Mouse (Mus musculus) T-helper 2 cell (primary cell): Measurements from ENCODE around the gene Sp9.

Experiments
- in situ Hi-C: fragments of 300-600 bp; cut with MboI, MseI; formaldehyde crosslinking; loops from one replicate; pipeline ENCODE4 v1.15.1; 2025; ENCODE audit warnings: high pct_unique_total_duplicates

The Sp9 gene

DNA sequence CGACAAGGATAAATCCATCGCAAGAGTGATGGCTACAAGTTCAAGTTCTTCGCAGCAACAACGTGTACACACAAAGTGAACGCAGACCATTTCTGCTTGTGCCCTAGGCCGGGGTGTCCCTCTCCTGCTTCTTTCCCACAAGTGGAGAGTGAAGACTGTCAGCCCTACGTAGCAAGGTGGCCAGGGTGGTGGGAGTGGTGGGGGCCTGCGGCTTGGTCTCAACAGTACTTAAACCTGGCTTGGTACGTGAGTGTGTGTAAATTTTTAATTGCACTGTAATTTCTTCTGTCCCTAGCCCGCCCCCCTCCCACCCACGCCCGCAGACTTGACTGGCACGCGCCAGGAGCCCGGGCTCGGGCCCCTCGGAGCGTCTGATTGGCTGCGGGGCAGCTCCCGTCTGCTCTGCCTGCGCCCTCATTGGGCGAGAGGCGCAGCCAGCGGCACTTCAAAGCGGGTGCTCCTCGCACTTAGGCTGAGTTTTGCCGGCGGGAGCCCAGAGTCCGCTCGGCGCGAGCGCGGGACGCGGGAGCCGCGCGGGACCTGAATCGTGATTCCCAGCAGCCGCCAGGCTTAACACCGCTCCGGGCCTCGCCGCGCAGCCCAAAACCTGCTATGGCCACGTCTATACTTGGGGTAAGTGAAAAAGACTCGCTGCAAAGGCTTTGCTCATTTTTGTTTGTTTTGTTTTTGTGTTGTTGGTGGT is at the start of gene Sp9:
Gene Sp9 (plus strand): TSS at position 467 of the 703 bp plus-strand sequence.
- in situ Hi-C loops = loop anchor here (10.0 kb wide), 1 partner anchor 1737 kb away; no protein-coding TSS in a partner anchor

DNA sequence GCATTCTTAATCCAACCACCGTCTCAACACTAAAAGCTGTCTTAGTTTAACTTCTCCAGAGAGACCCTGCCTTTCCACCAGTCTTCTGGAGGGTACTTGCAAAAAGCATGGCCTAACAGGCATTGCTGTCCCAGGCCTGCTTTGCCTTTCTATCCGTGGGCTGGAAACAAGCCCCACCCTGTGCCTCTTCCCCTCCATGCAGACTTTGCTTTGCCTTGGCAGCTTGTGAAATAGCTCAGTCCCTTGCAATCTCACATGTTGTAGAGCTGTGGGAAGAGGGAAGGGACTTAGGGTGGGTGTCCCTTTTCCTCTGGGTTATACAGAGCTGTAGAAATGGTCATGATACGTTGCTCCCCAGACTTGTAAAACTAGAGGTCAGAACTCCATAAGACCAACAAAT is 40.6 kb upstream of the Sp9 start:
- in situ Hi-C loops = no loop called here

DNA sequence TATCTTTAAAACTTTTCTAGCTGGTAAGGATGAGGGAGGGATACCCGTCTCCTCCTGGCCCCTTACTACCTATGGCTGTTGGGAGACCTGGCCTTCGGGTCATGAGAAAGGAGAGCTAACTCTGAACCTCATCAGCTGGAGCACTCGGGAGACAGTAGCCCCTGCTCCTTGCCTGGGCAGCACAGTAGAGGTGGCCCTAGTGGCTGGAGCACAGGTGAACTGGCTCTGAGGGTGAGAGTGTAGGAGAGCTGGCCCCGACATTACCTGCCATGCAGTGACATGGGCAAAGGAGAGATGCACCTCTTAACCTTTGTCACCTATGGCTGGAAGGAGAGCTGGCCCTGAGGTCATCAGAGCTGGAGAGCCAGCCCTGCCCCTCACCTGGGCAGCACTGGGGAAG is 30.4 kb upstream of the Sp9 start:
- in situ Hi-C loops = no loop called here

DNA sequence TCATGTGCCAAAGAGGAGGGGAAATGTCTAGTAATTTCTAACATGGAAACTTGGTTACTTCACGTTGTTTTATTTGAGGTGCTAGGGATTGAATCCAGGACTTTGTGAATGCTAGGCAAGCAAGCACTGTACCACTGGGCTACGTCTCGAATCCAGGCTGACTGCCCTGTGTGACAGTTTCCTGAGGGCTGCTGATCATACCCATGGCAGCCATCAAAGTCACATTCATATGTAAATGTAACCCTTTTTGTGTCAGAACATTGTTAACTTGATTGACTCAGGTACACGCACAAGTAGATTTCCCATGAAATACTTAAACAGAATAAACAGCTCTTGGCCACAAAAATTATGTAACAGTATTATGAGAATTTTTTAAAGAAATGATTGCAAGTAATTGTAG is 23.0 kb upstream of the Sp9 start:
- in situ Hi-C loops = no loop called here

DNA sequence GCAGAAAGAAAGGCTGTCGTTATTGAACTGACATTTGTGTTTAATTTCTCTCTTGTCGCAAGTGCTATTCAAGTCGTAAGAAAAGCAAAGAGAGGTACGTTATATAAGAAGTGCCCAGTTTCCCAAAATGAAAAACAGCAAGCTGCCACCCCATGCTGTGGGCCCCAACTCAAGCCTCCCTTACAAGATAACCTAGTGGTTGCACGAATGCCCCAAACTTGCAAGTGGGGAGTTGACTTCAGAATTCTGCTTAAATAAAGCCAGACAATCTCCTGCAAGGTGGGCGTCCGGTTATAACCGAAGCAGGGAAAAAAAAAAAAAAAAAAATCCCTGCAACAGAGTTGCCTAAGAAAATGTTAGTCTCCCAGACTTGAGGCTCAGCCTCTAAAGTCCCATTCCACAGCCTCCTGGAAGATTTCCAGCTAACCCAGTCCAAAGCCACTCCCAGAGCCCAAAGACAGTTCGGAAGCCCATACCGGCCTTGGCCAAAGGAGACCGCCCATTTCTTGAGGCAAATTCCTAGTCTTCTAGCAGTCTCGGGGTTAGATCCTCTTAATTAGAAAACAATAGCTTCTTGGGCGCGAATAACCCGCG is 8.5 kb upstream of the Sp9 start:
- in situ Hi-C loops = no loop called here

DNA sequence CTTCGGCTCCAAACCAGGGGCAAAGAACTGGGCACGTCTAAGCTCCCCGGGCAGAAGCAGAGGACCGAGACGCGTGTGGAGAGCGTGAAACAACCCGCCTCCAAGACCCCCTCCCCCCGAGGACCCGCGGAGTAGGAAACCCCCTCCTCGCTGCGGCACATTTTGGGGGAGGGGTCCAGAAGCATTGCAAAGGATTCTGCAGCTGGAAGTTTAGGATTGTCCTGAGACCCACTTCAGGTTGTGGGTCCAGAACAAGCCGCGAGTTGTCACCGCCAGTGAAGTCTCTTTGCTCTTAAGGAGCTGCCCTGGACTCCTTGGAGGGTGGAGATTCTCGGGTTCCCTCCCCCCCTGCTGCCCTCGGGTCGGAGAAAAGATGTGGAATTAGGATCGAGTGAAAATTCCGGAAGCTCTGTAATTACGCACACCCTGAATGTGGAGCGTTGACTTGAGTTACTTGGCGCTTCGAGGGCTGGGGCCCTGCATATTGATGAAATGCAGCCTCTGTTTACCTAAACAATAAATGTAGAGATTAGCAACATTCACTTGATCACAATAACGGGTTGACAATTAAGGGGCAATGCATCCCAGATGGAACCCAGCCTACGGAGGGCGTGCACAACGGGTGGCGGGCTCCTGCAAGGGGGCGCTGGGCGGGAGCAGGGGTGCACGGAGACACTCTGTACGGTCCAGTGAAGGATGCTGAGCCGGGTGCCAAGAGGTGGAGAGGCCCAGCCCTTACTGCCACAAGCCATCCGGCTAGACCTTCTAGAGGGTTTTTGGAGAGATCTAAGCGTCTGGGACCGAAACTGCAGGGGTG is 7.7 kb upstream of the Sp9 start:
- in situ Hi-C loops = no loop called here

DNA sequence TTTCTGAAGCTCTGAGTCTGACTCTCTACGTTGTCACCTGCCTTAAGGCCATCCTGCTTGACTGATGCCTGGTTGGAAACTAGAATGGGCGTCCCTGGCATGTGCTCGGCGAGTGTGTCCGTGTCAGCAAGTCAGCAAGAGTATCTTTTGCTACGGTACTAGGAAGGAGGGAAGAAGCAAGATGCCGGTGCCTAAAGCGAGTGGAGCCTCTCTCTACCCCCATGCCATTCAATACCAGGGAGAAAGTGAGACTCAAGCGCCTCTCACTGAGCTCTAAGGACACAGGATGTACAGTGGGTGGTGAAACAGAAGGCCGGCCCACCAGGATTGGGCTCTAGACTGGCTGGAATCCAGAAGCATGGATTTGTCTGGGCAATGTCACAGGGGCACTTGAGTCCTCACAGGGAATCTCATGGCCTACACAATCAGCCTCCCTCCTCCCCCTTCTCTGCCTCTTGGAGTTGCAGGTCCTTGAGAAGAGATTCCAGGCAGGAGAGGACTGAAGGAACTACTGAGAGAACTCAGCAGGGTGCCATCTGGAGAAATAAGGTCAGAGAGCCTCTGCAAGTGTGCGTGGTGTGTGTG is 7.0 kb upstream of the Sp9 start:
- in situ Hi-C loops = no loop called here

DNA sequence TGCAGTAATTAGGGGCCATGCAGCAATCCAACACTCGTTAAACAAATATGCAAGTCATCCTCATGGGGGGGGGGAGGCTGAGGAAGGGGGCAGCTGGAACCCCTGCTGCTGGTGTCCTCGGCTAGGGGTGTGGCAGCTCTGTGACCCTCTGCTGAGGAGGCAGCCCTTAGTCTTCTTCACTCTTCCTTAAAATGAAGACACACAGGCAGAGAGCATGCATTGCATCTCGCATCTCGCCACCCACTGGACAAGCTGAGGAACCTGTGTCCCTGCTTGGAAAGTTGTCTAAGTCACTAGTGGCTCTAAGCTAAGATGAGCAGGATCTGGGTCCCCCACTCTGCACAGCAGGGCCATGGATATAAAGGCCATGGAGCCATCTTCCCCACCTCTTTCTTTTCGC is 5.7 kb upstream of the Sp9 start:
- in situ Hi-C loops = no loop called here

DNA sequence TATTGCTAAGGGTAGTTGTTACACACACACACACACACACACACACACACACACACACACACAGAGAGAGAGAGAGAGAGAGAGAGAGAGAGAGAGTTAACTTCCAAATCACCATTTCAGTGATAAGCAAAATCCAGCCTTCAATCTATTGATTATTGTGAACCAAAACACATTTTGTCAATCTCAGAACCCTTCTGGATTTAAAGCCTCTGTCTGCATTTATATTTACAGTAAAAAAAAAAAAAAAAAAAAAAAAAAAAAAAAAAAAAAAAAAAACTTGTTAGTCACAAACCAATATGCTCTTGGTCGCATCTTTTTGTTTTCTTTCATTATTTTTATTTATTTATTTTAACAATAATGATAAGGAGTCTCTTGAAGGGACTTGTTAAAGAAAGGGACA is 5.1 kb upstream of the Sp9 start:
- in situ Hi-C loops = no loop called here

DNA sequence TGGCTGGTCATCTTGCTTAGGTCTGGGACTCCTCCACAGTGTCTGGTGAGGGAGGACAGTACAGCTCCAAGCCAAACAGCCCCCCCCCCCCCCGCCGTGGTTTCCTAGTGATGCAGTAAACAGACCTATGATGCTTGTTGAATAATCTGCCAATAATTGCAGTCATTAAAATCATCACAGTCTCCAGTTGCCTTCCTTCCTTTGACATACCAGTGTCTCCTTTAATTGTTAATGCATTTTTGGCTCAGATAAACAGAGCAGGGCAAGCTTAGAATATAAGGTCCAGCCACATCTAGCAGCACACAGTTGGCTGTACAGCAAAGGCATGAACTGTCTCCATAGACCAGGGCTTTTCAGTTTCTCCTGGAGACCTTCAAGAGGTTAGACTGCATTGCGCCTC is 4.5 kb upstream of the Sp9 start:
- in situ Hi-C loops = no loop called here

DNA sequence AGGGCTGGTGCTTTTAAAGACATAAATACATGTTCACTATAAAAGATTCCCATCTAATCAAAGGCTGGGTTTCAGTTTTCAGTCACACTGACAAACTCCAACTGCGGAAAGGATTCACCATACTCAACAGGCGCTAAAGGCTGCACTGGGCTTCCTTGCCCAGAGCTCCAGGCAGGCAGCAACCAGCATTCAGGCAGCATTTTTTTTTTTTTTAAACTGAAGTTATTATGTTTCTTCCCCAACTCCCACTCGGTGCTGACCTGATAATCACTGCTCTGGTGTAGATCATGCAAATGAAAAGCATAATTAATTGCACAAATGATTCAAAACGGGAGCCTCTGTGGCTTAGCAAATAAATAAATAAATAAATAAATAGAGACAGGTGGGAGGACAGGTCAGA is 3.9 kb upstream of the Sp9 start:
- in situ Hi-C loops = no loop called here

DNA sequence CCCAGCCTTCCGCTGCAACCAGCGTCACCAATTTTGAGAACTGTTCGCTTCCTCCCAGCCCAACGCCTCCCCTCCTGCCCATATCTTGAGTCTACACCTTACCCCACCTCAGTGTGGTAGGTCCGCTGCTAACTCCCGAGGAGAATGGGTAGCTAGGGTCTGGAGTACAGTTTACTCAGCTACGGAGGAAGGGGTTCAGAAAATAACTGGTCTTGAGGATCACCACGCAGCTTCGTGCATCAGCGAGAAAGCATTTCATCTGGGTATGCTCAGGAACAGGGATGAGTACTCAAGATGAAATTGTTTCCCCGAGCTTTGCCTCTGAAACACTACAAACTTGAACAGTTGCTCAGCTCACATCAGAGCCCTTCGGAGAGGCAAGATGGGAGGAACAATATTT is 3.4 kb upstream of the Sp9 start:
- in situ Hi-C loops = no loop called here

DNA sequence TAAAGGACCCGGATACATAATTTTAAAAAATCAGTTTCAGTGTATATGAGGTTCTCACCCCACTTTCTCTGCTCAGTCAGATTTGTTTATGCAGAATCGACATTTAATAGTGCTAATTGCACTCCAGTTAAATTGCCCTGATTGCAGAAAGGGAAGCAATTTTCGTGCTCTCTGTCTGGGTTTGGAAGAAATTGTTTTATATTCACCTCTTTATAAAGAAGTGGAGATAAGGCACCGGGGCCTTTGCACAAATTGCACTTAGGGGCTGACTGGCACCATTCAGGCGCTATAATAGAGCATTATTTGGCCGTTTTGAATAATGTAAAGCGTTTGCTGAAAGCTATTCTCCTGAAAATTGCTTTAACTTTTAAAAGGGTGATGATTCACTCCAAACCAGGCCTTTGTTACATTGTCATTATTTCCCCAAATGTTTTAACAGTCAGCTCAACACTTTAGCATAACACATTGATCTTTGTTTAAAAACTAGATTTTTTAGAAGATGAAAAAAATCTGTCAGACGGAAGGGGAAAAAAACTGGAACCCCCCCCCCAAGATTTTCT is 2.8 kb upstream of the Sp9 start:
- in situ Hi-C loops = no loop called here

DNA sequence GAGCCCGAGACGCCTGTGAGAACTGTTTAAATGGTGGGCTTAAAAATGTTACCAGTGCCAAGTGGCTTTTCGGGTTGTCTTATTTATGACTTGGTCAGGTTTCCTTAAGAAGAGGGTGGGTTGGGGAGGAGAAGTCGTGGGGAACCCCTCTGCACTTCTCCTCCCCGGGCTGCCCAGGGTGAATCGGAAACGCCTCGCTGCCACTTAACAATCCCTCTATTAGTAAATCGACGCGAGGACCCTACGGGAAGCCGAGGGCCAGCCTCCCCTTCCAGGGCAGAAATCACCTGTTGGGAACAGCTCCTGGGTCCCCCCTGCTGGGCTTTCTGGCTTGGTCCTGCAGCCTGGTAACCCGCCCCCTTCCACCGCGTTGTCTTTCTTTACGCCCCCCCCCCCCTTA is 2.1 kb upstream of the Sp9 start:
- in situ Hi-C loops = loop anchor here (10.0 kb wide), 1 partner anchor 1735 kb away; no protein-coding TSS in a partner anchor

DNA sequence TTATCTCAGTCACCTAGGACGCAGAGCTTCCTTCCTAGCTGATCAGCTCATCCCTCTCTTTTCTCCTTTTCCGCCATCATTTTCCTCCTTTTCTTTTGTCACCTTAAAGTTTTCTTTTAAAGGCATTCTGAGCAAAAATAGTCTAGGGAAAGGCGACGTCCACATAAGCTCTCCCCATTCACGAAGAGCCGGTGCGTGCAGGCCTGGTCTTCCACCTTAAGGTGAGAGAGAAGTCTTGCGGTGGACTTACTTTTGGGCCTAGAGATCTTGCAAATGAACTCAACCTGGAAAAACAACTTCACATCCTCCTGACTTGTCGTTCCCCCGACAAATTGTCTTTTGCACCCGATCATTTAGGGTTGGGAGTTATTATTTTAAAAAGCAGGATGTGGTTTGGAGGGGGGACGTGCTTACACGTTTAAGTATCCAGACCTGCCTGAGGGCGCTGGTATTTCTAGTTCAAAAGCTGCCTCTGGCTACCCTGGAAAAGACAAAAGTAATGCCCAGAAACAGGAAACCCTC is 1.6 kb upstream of the Sp9 start:
- in situ Hi-C loops = loop anchor here (10.0 kb wide), 1 partner anchor 1735 kb away; no protein-coding TSS in a partner anchor

DNA sequence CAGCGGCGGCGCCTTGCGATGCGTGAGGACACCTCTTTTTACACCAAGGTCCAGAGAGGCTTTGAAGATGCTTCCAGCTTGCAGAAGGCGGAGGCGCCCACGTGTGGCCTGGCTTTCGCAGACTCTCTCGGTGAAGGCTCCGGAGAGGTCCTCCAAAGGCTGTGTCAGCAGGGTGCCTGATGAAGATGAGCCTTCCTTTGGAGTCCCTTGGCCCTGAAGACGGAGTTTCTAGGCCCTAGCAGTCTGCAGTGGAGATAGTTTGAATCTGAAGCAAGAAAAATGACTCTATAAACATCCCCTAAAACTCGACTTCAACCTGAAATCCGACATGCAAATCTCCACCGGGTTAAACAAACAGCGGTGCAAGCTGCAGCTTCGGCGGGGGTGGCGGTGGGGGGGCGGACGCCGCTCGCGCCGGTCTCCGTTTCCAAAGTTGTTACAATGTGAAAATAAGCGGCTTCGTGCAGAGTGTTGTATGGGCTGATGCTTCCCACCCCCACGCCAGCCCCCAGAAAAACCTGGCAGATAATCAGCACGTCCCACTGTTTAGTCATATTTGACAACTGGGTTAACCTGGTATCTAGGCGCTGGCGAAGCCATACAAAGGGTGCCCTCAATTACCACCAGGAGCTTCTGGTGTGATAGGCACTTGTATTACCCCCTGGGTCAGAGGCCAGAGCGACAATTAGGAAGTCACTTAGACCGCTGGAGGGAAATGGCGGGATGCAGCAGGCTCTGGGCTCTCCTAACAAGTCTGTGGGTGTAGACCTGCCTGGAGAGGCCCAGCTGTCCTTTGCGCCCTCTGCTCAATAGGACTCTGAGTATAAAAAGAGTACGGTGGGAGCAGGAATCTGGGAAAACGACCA is 899 bp upstream of the Sp9 start:
- in situ Hi-C loops = loop anchor here (10.0 kb wide), 1 partner anchor 1736 kb away; no protein-coding TSS in a partner anchor

DNA sequence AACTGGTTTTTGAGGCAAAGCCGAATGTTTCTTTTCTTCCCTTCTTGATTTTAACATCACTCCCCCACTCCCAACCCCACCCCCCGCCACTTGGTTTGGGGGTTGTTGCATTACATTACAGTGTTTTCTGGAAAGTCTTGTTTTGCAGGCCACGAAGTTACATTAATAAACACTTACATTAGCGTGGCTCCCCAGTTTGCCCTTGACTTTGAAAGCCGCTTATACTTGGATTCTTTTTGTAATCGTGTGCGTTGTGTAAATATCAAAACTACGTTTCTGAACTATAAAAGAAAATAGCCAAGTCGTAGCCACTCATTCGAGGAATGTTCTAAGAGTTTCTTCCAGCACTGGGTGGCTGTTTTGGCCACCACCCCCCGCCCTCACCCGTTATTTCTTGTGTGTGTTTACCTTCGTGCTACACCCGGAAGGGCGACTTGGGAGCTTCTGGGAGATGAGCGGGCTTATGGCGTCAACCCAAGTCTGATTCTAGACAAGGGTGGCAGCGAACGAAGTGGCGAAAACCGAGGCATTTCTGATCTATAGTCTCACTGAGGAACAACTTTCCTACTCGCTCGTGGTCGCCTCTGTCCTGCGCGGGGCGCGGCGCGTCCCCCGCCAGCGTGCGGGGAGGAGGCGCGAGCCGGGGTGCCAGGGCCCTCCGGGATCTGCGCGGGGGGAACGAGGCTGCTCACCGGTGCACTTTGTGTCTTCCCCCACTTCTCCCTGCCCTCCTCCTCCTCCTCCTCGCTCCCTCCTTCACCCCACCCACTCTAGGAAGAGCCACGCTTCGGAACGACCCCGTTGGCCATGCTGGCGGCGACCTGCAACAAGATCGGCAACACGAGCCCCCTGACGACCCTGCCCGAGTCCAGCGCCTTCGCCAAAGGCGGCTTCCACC is 875 bp downstream of the Sp9 start:
- in situ Hi-C loops = loop anchor here (10.0 kb wide), 1 partner anchor 1738 kb away; no protein-coding TSS in a partner anchor

DNA sequence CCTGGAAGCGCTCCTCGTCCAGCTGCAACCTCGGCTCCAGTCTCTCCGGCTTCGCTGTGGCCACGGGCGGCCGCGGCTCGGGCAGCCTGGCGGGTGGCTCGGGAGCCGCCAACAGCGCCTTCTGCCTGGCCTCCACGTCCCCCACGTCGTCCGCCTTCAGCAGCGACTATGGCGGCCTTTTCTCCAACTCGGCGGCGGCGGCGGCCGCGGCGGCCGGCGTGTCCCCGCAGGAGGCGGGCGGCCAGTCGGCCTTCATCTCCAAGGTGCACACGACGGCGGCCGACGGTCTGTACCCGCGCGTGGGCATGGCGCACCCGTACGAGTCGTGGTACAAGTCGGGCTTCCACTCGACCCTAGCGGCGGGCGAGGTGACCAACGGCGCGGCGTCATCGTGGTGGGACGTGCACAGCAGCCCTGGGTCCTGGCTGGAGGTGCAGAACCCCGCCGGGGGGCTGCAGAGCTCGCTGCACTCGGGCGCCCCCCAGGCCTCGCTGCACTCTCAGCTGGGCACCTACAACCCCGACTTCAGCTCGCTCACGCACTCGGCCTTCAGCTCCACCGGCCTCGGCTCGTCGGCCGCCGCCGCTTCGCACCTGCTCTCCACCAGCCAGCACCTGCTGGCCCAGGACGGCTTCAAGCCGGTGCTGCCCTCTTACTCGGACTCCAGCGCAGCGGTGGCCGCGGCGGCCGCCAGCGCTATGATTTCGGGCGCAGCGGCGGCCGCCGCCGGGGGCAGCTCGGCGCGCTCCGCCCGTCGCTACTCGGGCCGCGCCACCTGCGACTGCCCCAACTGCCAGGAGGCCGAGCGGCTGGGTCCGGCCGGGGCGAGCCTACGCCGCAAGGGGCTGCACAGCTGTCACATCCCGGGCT is 1.8 kb downstream of the Sp9 start:
- in situ Hi-C loops = loop anchor here (10.0 kb wide), 1 partner anchor 1739 kb away; no protein-coding TSS in a partner anchor
